Mouse (Mus musculus): Measurements from ENCODE around the gene Higd1b.

DNA sequence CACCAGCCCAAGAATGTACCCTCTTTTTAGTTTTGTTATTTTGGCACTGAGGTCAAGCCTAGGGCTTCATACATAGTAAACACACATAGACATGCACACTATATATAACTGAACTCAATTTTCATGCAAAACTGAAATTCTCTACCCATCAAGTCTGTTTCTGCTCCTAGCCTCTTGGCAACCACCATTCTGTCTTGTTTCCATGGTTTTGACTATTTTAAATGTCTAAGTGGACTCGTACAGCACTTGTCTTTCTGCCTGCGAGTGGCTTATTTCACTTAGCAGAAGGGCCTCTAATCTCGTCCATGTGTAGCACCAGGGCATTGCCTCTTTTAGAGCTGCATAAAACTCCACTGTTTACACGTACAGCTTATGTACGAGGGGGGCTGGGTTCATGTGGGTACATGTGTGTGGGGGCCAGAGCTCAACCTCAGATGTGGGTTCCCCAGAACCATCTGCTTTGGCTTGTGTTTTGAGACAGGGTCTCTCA, 47.9 kb upstream of the Higd1b start:
- TF ChIP-seq MYOD1 (IDR thresholded peaks at IDR 0.05; ENCODE audit: control insufficient read depth, insufficient read length, low read depth) (no peak), CTCF (IDR thresholded peaks at IDR 0.05; ENCODE audit: control insufficient read depth, insufficient read depth, insufficient read length) (no peak), USF1 (IDR thresholded peaks at IDR 0.05; ENCODE audit: low read depth) (no peak)

All from C2C12 (cell line).